Mouse (Mus musculus): ENCODE measurements around the gene Apc2. TPM values are rescaled to one million over a fixed set of nuclear protein-coding genes. Genes with fewer than 3 reads are reported as not detected.

Gene Apc2
- polyA plus RNA-seq, 1 experiment from 2014 or later, result 18.3 TPM

Small RNA genes within 50 kb of the gene (microRNA-seq; reads per million reads assigned to microRNA genes)
- 0.73 reads per million for gene Mir6911

Other genes starting within 250 kb of the Apc2 start
- gene Gpx4, start 248.8 kb upstream of the Apc2 start, polyA plus RNA-seq (2016; fragmentation: Nextera tagmentation; extraction: Ambion mirVana), result 475 and 505 TPM in 2 replicates
- 15.2 and 16.1 TPM in 2 replicates for gene Sbno2, start 190.4 kb upstream of the Apc2 start, polyA plus RNA-seq (2016; fragmentation: Nextera tagmentation; extraction: Ambion mirVana)
- gene Stk11, start 180.2 kb upstream of the Apc2 start, polyA plus RNA-seq (2016; fragmentation: Nextera tagmentation; extraction: Ambion mirVana), result 17.2 and 18.5 TPM in 2 replicates
- gene Atp5d, start 157.3 kb upstream of the Apc2 start, polyA plus RNA-seq (2016; fragmentation: Nextera tagmentation; extraction: Ambion mirVana), result 457 and 481 TPM in 2 replicates
- 8.4 and 8.5 TPM in 2 replicates for gene Cbarp, start 155.1 kb upstream of the Apc2 start, polyA plus RNA-seq (2016; fragmentation: Nextera tagmentation; extraction: Ambion mirVana)
- 33.4 and 35.1 TPM in 2 replicates for gene Midn, start 147.7 kb upstream of the Apc2 start, polyA plus RNA-seq (2016; fragmentation: Nextera tagmentation; extraction: Ambion mirVana)
- gene Cirbp, start 130.0 kb upstream of the Apc2 start, polyA plus RNA-seq (2016; fragmentation: Nextera tagmentation; extraction: Ambion mirVana), result 151 and 159 TPM in 2 replicates
- gene 1600002K03Rik, start 123.0 kb upstream of the Apc2 start, polyA plus RNA-seq (2016; fragmentation: Nextera tagmentation; extraction: Ambion mirVana), result 11.6 and 13.0 TPM in 2 replicates
- 55.8 and 56.9 TPM in 2 replicates for gene Efna2, start 116.5 kb upstream of the Apc2 start, polyA plus RNA-seq (2016; fragmentation: Nextera tagmentation; extraction: Ambion mirVana)
- 85.1 and 93.4 TPM in 2 replicates for gene Mum1, start 69.5 kb upstream of the Apc2 start, polyA plus RNA-seq (2016; fragmentation: Nextera tagmentation; extraction: Ambion mirVana)
- 260 and 269 TPM in 2 replicates for gene Ndufs7, start 46.9 kb upstream of the Apc2 start, polyA plus RNA-seq (2016; fragmentation: Nextera tagmentation; extraction: Ambion mirVana)
- gene Gamt, start 35.0 kb upstream of the Apc2 start, polyA plus RNA-seq (2016; fragmentation: Nextera tagmentation; extraction: Ambion mirVana), result 33.8 and 38.6 TPM in 2 replicates
- 70.7 and 71.8 TPM in 2 replicates for gene Dazap1, start 34.5 kb upstream of the Apc2 start, polyA plus RNA-seq (2016; fragmentation: Nextera tagmentation; extraction: Ambion mirVana)
- gene Rps15, start 3.5 kb upstream of the Apc2 start, polyA plus RNA-seq (2016; fragmentation: Nextera tagmentation; extraction: Ambion mirVana), result 851 and 902 TPM in 2 replicates
- gene 2310011J03Rik, start 24.6 kb downstream of the Apc2 start, polyA plus RNA-seq (2016; fragmentation: Nextera tagmentation; extraction: Ambion mirVana), result 50.0 and 50.3 TPM in 2 replicates
- 4.5 and 5.1 TPM in 2 replicates for gene Pcsk4, start 33.5 kb downstream of the Apc2 start, polyA plus RNA-seq (2016; fragmentation: Nextera tagmentation; extraction: Ambion mirVana)
- gene Reep6, start 34.0 kb downstream of the Apc2 start, polyA plus RNA-seq (2016; fragmentation: Nextera tagmentation; extraction: Ambion mirVana), result 4.2 and 5.7 TPM in 2 replicates
- 1.0 and 2.2 TPM in 2 replicates for gene Adamtsl5, start 52.4 kb downstream of the Apc2 start, polyA plus RNA-seq (2016; fragmentation: Nextera tagmentation; extraction: Ambion mirVana)
- gene Plk5, start 60.5 kb downstream of the Apc2 start, polyA plus RNA-seq (2016; fragmentation: Nextera tagmentation; extraction: Ambion mirVana), result 0.87 and 1.2 TPM in 2 replicates
- gene Mex3d, start 91.7 kb downstream of the Apc2 start, polyA plus RNA-seq (2016; fragmentation: Nextera tagmentation; extraction: Ambion mirVana), result 13.1 and 14.9 TPM in 2 replicates
- gene Mbd3, start 103.6 kb downstream of the Apc2 start, polyA plus RNA-seq (2016; fragmentation: Nextera tagmentation; extraction: Ambion mirVana), result 332 and 349 TPM in 2 replicates
- gene Uqcr11, start 110.9 kb downstream of the Apc2 start, polyA plus RNA-seq (2016; fragmentation: Nextera tagmentation; extraction: Ambion mirVana), result 403 and 464 TPM in 2 replicates
- gene Tcf3, start 137.7 kb downstream of the Apc2 start, polyA plus RNA-seq (2016; fragmentation: Nextera tagmentation; extraction: Ambion mirVana), result 251 and 258 TPM in 2 replicates
- gene Onecut3, start 198.9 kb downstream of the Apc2 start, polyA plus RNA-seq (2016; fragmentation: Nextera tagmentation; extraction: Ambion mirVana), result 0.10 and 0.13 TPM in 2 replicates
- gene Atp8b3, start 243.1 kb downstream of the Apc2 start, polyA plus RNA-seq (2016; fragmentation: Nextera tagmentation; extraction: Ambion mirVana), result 0.19 and 0.23 TPM in 2 replicates